Mouse (Mus musculus) limb, embryonic 11.5 days (tissue): Measurements from ENCODE around the gene C87436. TPM values are rescaled to one million over a fixed set of nuclear protein-coding genes. Genes with fewer than 3 reads are reported as not detected.

Experiments
- ATAC-seq: fragments of 200-750 bp; cut with Nextera tagmentation; 2 replicates; pipeline ENCODE4 v1.8.0; 2017; ENCODE audit warnings: low read depth; ENCODE audit not compliant: insufficient number of reproducible peaks, low FRiP score, low TSS enrichment
- DNase-seq: peaks from one replicate; pipeline ENCODE4 v3.0.0-alpha.2; 2015; ENCODE audit warnings: low spot score
- H3K27ac ChIP-seq: fragments of 300-500 bp; sonication (generic); replicated peaks from 2 replicates; pipeline ENCODE4 v1.5.1; 2014; ENCODE audit warnings: low read depth, mild to moderate bottlenecking, low read length
- H3K27me3 ChIP-seq: fragments of 300-500 bp; sonication (generic); 2 replicates; pipeline ENCODE4 v1.6.1; 2014; ENCODE audit warnings: mild to moderate bottlenecking, low read length, mixed read lengths; ENCODE audit not compliant: control insufficient read depth, insufficient read depth
- H3K36me3 ChIP-seq: fragments of 300-500 bp; sonication (generic); 2 replicates; pipeline ENCODE4 v1.6.1; 2014; ENCODE audit warnings: mild to moderate bottlenecking, low read length, moderate library complexity, mixed read lengths; ENCODE audit not compliant: control insufficient read depth, insufficient read depth
- H3K4me1 ChIP-seq: fragments of 300-500 bp; sonication (generic); 2 replicates; pipeline ENCODE4 v1.6.1; 2014; ENCODE audit warnings: low read length, mixed read lengths; ENCODE audit not compliant: control insufficient read depth, insufficient read depth
- H3K4me2 ChIP-seq: fragments of 300-500 bp; sonication (generic); 2 replicates; pipeline ENCODE4 v1.6.1; 2014; ENCODE audit warnings: low read depth, mild to moderate bottlenecking, moderate library complexity; ENCODE audit not compliant: severe bottlenecking
- H3K4me3 ChIP-seq: fragments of 300-500 bp; sonication (generic); 2 replicates; pipeline ENCODE4 v1.5.1; 2014; ENCODE audit warnings: low read depth, low read length
- H3K9ac ChIP-seq: fragments of 300-500 bp; sonication (generic); 2 replicates; pipeline ENCODE4 v1.6.1; 2014; ENCODE audit warnings: mild to moderate bottlenecking, low read length
- H3K9me3 ChIP-seq: fragments of 300-500 bp; sonication (generic); 2 replicates; pipeline ENCODE4 v1.6.1; 2016; ENCODE audit warnings: low read length; ENCODE audit not compliant: control insufficient read depth
- WGBS: fragments of 180-500 bp; shearing (Covaris S2); extraction: QIAGEN DNeasy Blood & Tissue Kit; methylation state at CpG from one replicate; pipeline ENCODE4 v1.1.7; 2014; 5-methylcytosine and 5-hydroxymethylcytosine counted together
- polyA plus RNA-seq: library from polyadenylated mRNA; unstranded; fragments of >200 nt; fragmentation: Nextera tagmentation; extraction: Ambion mirVana; gene quantifications from 2 replicates; pipeline ENCODE4 v1.2.1, GENCODE M21; 2014

The C87436 gene
- polyA plus RNA-seq, 1 experiment from 2014 or later = 23.7 TPM

GRCm38 (mm10) chr6:86397257-86397980 is 40.8 kb upstream of the C87436 start:
- H3K27ac ChIP-seq = peak overlapping the region; percentile 61
- 8% methylated on average over 14 of the region's 14 CpGs for WGBS

GRCm38 (mm10) chr6:86398986-86399385 is 39.2 kb upstream of the C87436 start:
- no peak overlapping the region for H3K27ac ChIP-seq
- no peaks in the 10 kb centered on the region for H3K27me3 ChIP-seq
- no peak overlapping the region for H3K4me3 ChIP-seq
- WGBS = 78% methylated on average over 2 of the region's 2 CpGs
- ATAC-seq = no peak
- no peaks in the 10 kb centered on the region for H3K9me3 ChIP-seq
- no peak overlapping the region for H3K9ac ChIP-seq
- no peak overlapping the region for H3K4me2 ChIP-seq
- DNase-seq = no peak
- no peaks in the 10 kb centered on the region for H3K36me3 ChIP-seq
- peaks cover 2% of the 10 kb centered on the region; the same call in 1 of the 2 replicates for H3K4me1 ChIP-seq

More at GRCm38 (mm10) chr6:86397257-86397980, 40.8 kb upstream of the C87436 start:
- ATAC-seq = no peak
- Histone ChIP-seq H3K9ac (peak overlapping the region; percentile 79), H3K4me3 (peak overlapping the region; percentile 91), H3K27me3 (no peaks in the 10 kb centered on the region), H3K36me3 (no peaks in the 10 kb centered on the region), H3K4me1 (peaks cover 2% of the 10 kb centered on the region; the same call in 1 of the 2 replicates), H3K4me2 (peak overlapping the region; percentile 53), H3K9me3 (no peaks in the 10 kb centered on the region)
- no peak for DNase-seq

GRCm38 (mm10) chr6:86399995-86400394 is 38.2 kb upstream of the C87436 start:
- Histone ChIP-seq H3K27ac (no peak overlapping the region), H3K4me2 (no peak overlapping the region), H3K27me3 (no peaks in the 10 kb centered on the region), H3K4me3 (no peak overlapping the region), H3K36me3 (no peaks in the 10 kb centered on the region), H3K4me1 (peaks cover 2% of the 10 kb centered on the region; the same call in 1 of the 2 replicates), H3K9ac (no peak overlapping the region), H3K9me3 (no peaks in the 10 kb centered on the region)
- ATAC-seq (no peak), DNase-seq (no peak)
- WGBS = 79% methylated on average over 2 of the region's 2 CpGs

- no peaks in the 10 kb centered on the region for H3K27me3 ChIP-seq
- WGBS = 7% methylated on average over 9 of the region's 9 CpGs
- H3K27ac ChIP-seq = no peak overlapping the region
- peak; percentile 24; the same call in 1 of the 2 replicates for ATAC-seq
- H3K9ac ChIP-seq = peak overlapping the region; percentile 1; the same call in 1 of the 2 replicates
- no peaks in the 10 kb centered on the region for H3K36me3 ChIP-seq
- no peaks in the 10 kb centered on the region for H3K9me3 ChIP-seq
- H3K4me1 ChIP-seq = peaks cover 2% of the 10 kb centered on the region; the same call in 1 of the 2 replicates
- H3K4me3 ChIP-seq = peak overlapping the region; percentile 19
- DNase-seq = peak; percentile 82
- H3K4me2 ChIP-seq = peak overlapping the region; percentile 29
These were observed 37.2 kb upstream of the C87436 start for GRCm38 (mm10) chr6:86400972-86401371.

- Histone ChIP-seq H3K27ac (no peak overlapping the region), H3K4me1 (0 out of 2 replicates have a peak, but pooled peaks cover 2% of the 10 kb centered on the region), H3K27me3 (no peaks in the 10 kb centered on the region), H3K4me2 (peak overlapping the region; percentile 13; the same call in 1 of the 2 replicates), H3K9me3 (no peaks in the 10 kb centered on the region), H3K4me3 (peak overlapping the region; percentile 54), H3K9ac (no peak overlapping the region), H3K36me3 (peaks cover 3% of the 10 kb centered on the region)
- ATAC-seq (no peak), DNase-seq (peak; percentile 27)
- 40% methylated on average over 12 of the region's 12 CpGs for WGBS
These were observed 35.2 kb upstream of the C87436 start for GRCm38 (mm10) chr6:86402681-86403607.

- Histone ChIP-seq H3K4me2 (peak overlapping the region; percentile 23), H3K27me3 (no peaks in the 10 kb centered on the region), H3K27ac (peak overlapping the region; percentile 94), H3K4me3 (peak overlapping the region; percentile 54), H3K9me3 (no peaks in the 10 kb centered on the region), H3K9ac (no peak overlapping the region), H3K36me3 (peaks cover 3% of the 10 kb centered on the region), H3K4me1 (0 out of 2 replicates have a peak, but pooled peaks cover 2% of the 10 kb centered on the region)
- WGBS = under 1% methylated on average over 15 of the region's 15 CpGs
- DNase-seq (peak; percentile 96), ATAC-seq (no peak; the same call in 1 of the 2 replicates)
These were observed 34.5 kb upstream of the C87436 start for GRCm38 (mm10) chr6:86403728-86404099.

GRCm38 (mm10) chr6:86404100-86404861 is 33.9 kb upstream of the C87436 start, which contains the start of gene Tia1:
Gene Tia1, plus strand, starts transcription at chr6:86404219.
- H3K36me3 ChIP-seq = peaks cover 3% of the 10 kb centered on the region
- ATAC-seq = peak; percentile 94
- H3K27ac ChIP-seq = peak within 1 kb of the TSS; percentile 94
- 0 out of 2 replicates have a peak, but pooled peaks cover 2% of the 10 kb centered on the region for H3K4me1 ChIP-seq
- H3K9ac ChIP-seq = peak within 1 kb of the TSS; percentile 88
- H3K4me2 ChIP-seq = peak within 1 kb of the TSS; percentile 54
- peak; percentile 98 for DNase-seq
- H3K4me3 ChIP-seq = peak within 1 kb of the TSS; percentile 54
- H3K27me3 ChIP-seq = no peaks in the 10 kb centered on the region
- no peaks in the 10 kb centered on the region for H3K9me3 ChIP-seq
- under 1% methylated on average over 57 of the region's 62 CpGs for WGBS
